Mouse (Mus musculus) lung, adult 2 months (tissue): ENCODE results near the gene Slf2.

Experiments
- CTCF ChIP-seq: fragments of 200-500 bp; IDR thresholded peaks from 2 replicates; pipeline ENCODE4 v1.5.1; 2011; ENCODE audit warnings: mild to moderate bottlenecking, low read length, control low read depth; ENCODE audit not compliant: insufficient read depth
- POLR2A ChIP-seq: fragments of 200-500 bp; IDR thresholded peaks from 2 replicates; pipeline ENCODE4 v1.6.1; 2011; ENCODE audit warnings: low read depth, mild to moderate bottlenecking, control low read depth, low read length, borderline replicate concordance; ENCODE audit errors: extremely low read depth

- TF ChIP-seq CTCF (no peak), POLR2A (no peak)
Observed at GRCm38 (mm10) chr19:45007021-45007420, 76.1 kb downstream of the Slf2 start.
